ENCODE assay signal across 9 mouse cellular contexts in genomic region chr4:152158585-152159284, GRCm38 (mm10). TPM values are rescaled to one million over a fixed set of nuclear protein-coding genes. Genes with fewer than 3 reads are reported as not detected.
DNase-seq lines count a peak whose midpoint lies in the region; ATAC-seq and TF ChIP-seq lines count a peak whose summit lies in the region.
"Had no signal": no experiment of that assay in that cellular context is flagged by ENCODE, and none has a peak within 500 bp of the region (broad histone marks: within the 10 kb centered on the region; RNA-seq: fewer than 3 reads in every experiment).

Hes2 (plus strand) TSS chr4:152158867.

- no peaks in the 10 kb centered on the region for H3K36me3 ChIP-seq in forebrain, embryonic 14.5 days (ENCODE audit: control insufficient read depth, insufficient read depth, low read length)
- H3K36me3 ChIP-seq in limb, embryonic 12.5 days = no peaks in the 10 kb centered on the region
- no peaks in the 10 kb centered on the region for H3K36me3 ChIP-seq in neural tube, embryonic 11.5 days (ENCODE audit: control insufficient read depth, insufficient read depth, low read length)

- 0 out of 2 replicates have a peak within 1 kb of the TSS, but pooled peaks have one; percentile 20 for H3K4me2 ChIP-seq in forebrain, embryonic 14.5 days (ENCODE audit: low read length)
- peak within 1 kb of the TSS; percentile 37 for H3K4me2 ChIP-seq in limb, embryonic 12.5 days
- H3K4me2 ChIP-seq in neural tube, embryonic 11.5 days (ENCODE audit: low read depth) = 0 out of 2 replicates have a peak within 1 kb of the TSS, but pooled peaks have one; percentile 12

- H3K4me3 ChIP-seq in lung, adult 2 months (replicated peaks; ENCODE audit: extremely low read depth, low read depth, low read length) = peak within 1 kb of the TSS; percentile 1
- H3K4me3 ChIP-seq in forebrain, embryonic 14.5 days (ENCODE audit: low read depth, low read length) = peak within 1 kb of the TSS; percentile 2; the same call in 1 of the 2 replicates
- peak within 1 kb of the TSS; percentile 20; the same call in 1 of the 2 replicates for H3K4me3 ChIP-seq in limb, embryonic 12.5 days (replicated peaks)
- H3K4me3 ChIP-seq in neural tube, embryonic 11.5 days (ENCODE audit: low read depth, low read length) = 0 out of 2 replicates have a peak within 1 kb of the TSS, but pooled peaks have one; percentile 6

- H3K27me3 ChIP-seq in forebrain, embryonic 14.5 days (replicated peaks; ENCODE audit: control insufficient read depth, insufficient read depth, low read length) = peaks cover 61% of the 10 kb centered on the region
- H3K27me3 ChIP-seq in limb, embryonic 12.5 days = peaks cover 91% of the 10 kb centered on the region
- peaks cover 53% of the 10 kb centered on the region for H3K27me3 ChIP-seq in neural tube, embryonic 11.5 days (ENCODE audit: control insufficient read depth, insufficient read depth, low read length)

- peaks cover 6% of the 10 kb centered on the region; the same call in 1 of the 2 replicates for H3K4me1 ChIP-seq in lung, adult 2 months (ENCODE audit: control insufficient read depth, insufficient read depth, low read length)
- peaks cover 6% of the 10 kb centered on the region; the same call in 1 of the 2 replicates for H3K4me1 ChIP-seq in forebrain, embryonic 14.5 days (ENCODE audit: control insufficient read depth, insufficient read depth, low read length)
- peaks cover 14% of the 10 kb centered on the region for H3K4me1 ChIP-seq in limb, embryonic 12.5 days (replicated peaks)
- H3K4me1 ChIP-seq in neural tube, embryonic 11.5 days (ENCODE audit: control insufficient read depth, insufficient read depth, low read length) = peaks cover 9% of the 10 kb centered on the region; the same call in 1 of the 2 replicates

- no peaks in the 10 kb centered on the region for H3K9me3 ChIP-seq in forebrain, embryonic 14.5 days (replicated peaks; ENCODE audit: control insufficient read depth, low read length)
- H3K9me3 ChIP-seq in limb, embryonic 12.5 days = no peaks in the 10 kb centered on the region
- no peaks in the 10 kb centered on the region for H3K9me3 ChIP-seq in neural tube, embryonic 11.5 days (ENCODE audit: control insufficient read depth, low read length)

- no peak within 1 kb of the TSS for H3K9ac ChIP-seq in forebrain, embryonic 14.5 days (ENCODE audit: low read length)
- H3K9ac ChIP-seq in limb, embryonic 12.5 days (replicated peaks) = no peak within 1 kb of the TSS
- no peak within 1 kb of the TSS for H3K9ac ChIP-seq in neural tube, embryonic 11.5 days (ENCODE audit: low read length)

- no peak for DNase-seq in lung, adult 2 months
- no peak for DNase-seq in lung, postnatal 10 days
- no peak for DNase-seq in forebrain, embryonic 14.5 days (ENCODE audit: low spot score)
- peak; percentile 23 for DNase-seq in neural tube, embryonic 11.5 days (ENCODE audit: low spot score)
- DNase-seq in spleen, postnatal 14 days (ENCODE audit: low spot score in 2 of 2) = no peak
- no peak for DNase-seq in spleen, adult 18-20 months
- no peak for DNase-seq in cerebellum, adult 8-10 months

- no peak for TF ChIP-seq POLR2A in lung, adult 2 months (IDR thresholded peaks at IDR 0.05; ENCODE audit: borderline replicate concordance, extremely low read depth, low read depth, low read length)

- 4% methylated on average over 35 of the region's 35 CpGs for WGBS in lung, adult 2 months
- 3% methylated on average over 35 of the region's 35 CpGs for WGBS in forebrain, embryonic 14.5 days
- WGBS in limb, embryonic 12.5 days = 4% methylated on average over 35 of the region's 35 CpGs
- 2% methylated on average over 35 of the region's 35 CpGs for WGBS in neural tube, embryonic 11.5 days

- no peak within 1 kb of the TSS for H3K27ac ChIP-seq in forebrain, embryonic 14.5 days (ENCODE audit: low read depth, low read length)
- H3K27ac ChIP-seq in limb, embryonic 12.5 days = no peak within 1 kb of the TSS
- no peak within 1 kb of the TSS for H3K27ac ChIP-seq in neural tube, embryonic 11.5 days (ENCODE audit: low read depth, low read length)

- TF ChIP-seq CTCF in lung, adult 2 months (IDR thresholded peaks at IDR 0.05; ENCODE audit: insufficient read depth, low read length) = no peak

- no peak for ATAC-seq in forebrain, embryonic 14.5 days
- ATAC-seq in limb, embryonic 12.5 days (ENCODE audit: insufficient number of reproducible peaks, insufficient read depth, low FRiP score, low TSS enrichment, low read depth) = 0 out of 2 replicates have a peak, but pooled peaks have one; percentile 9
- ATAC-seq in neural tube, embryonic 11.5 days (ENCODE audit: insufficient read depth, low FRiP score, low TSS enrichment) = no peak

RNA-seq across cellular contexts. Expression of gene Hes2, which starts in this region (rescaled TPM):
- polyA plus RNA-seq in lung, adult 2 months (2012; rRNA removed) = 5.4 and 6.2 TPM in 2 replicates
- not detected in 2 replicates for polyA plus RNA-seq in forebrain, embryonic 14.5 days (2014; fragmentation: Nextera tagmentation; extraction: Ambion mirVana)
- not detected in 2 replicates for polyA plus RNA-seq in limb, embryonic 12.5 days (2016; fragmentation: Nextera tagmentation; extraction: Ambion mirVana)
- 2.9 and 3.5 TPM in 2 replicates for polyA plus RNA-seq in neural tube, embryonic 11.5 days (2014; fragmentation: Nextera tagmentation; extraction: Ambion mirVana)
- polyA plus RNA-seq: brain, embryonic 14.5 days had no signal

Comparison
In these comparisons a context has a peak if more than half of its experiments do, and no peak if none do; other contexts are left out.
1. Peak in ATAC-seq, H3K4me3 ChIP-seq and H3K4me2 ChIP-seq in limb, embryonic 12.5 days; RNA of the gene not detected or under 1 TPM.